Mouse (Mus musculus) adrenal gland, postnatal 25 days (tissue): ENCODE results near the gene Thra. TPM values are rescaled to one million over a fixed set of nuclear protein-coding genes. Genes with fewer than 3 reads are reported as not detected.
"Not testable (repeated sequence)": the region's sequence is repeated elsewhere in the genome, so short reads cannot be mapped to it uniquely, and the experiment has no call there.

ENCODE experiments used
- DNase-seq: peaks from one replicate; pipeline ENCODE4 v3.0.0; 2021; ENCODE audit warnings: mixed read lengths
- long read RNA-seq: library from polyadenylated mRNA; stranded (forward); transcript quantifications from one replicate; pipeline ENCODE4 v2.0.0, GENCODE M21; 2021
- total RNA-seq: library from RNA; stranded (reverse); gene quantifications from 2 replicates; pipeline ENCODE4 v1.2.3, GENCODE M21; 2021

Thra gene
- 82.5 and 89.4 TPM in 2 replicates for total RNA-seq
- long read RNA-seq, transcript Thra-201 (10 exons, 2,452 nt), result major isoform, 7 of 37 reads
- long read RNA-seq, partial matches to known transcripts, result 11 of 37 reads
- long read RNA-seq, other reads (novel, unspliced or antisense), result 17 of 37 reads

DNA sequence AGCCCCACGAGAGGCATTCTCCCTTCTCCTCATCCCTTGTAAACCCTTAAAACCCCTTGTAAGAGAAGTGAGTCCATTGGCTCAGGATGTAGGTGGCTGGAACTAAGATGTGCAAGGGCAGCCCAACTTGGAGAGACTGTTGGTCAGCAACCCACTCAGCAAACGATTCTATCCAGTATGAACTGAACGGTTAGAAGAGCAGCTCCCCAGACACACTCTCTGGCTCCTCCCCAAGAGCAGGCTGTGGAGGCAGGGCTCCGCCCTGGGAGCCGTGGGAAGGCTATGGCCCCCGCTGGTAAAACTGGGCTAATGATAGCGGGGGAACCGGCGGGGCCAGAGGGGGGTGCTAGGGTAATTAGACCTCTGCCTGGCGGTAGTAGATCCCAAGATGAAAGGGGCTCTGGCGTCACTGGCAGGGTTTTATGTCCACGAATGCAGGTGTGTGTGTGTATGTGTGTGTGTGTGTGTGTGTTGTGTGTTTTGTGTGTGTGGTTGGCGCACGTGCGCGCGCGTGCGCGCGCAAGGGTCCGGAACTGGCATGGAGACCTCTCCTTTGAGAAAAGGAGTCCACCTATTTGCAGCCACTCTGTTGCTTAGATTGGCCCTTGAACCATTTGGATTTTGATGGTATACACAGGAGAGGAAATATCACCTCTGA lies at the start of gene Thra:
Thra (plus strand) TSS at position 246 of the 658 bp plus-strand sequence.
- peak; percentile 71 for DNase-seq

DNA sequence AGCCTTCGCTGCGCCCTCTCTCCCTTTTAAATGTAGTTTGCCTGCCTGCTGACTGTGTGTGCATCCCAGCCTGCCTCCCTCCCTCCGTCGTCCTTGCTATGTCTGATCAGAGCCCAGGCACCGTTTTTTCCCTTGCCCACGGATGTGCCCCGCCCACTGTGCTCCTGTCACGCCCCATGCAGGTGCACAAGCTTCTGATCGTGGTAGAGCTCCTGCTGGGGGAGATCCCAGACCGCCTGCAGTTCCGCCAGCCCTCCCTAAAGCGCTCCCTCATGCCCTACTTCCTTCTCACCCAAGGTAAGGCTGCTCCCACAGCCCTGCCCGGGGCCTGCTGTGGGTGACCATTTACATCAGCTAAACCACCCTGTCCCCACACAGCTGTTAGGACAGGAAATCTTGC lies 47.2 kb upstream of the Thra start:
- DNase-seq, result no peak

- no peak for DNase-seq
Observed at GRCm38 (mm10) chr11:98693746-98694145, 46.7 kb upstream of the Thra start.

GRCm38 (mm10) chr11:98694301-98694700 lies 46.1 kb upstream of the Thra start:
- no peak for DNase-seq

DNA sequence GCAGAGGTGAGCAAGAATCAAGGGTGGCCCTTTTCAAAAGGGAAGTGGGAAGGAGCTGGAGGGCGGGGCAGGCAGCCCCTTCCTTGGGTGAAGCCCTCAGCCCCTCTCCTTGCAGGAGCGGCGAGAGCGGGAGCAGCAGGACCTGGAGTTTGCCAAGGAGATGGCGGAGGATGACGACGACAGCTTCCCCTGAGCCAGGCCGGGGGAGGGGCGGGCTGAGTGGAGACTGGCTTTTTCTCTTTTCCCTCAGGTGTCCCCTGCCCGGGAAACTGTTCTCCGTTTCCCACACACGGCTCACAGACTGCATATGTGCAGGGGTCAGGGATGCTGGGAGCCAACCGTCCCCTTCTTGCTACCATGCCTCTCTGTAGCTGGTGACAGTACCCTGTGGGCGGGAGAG lies 45.0 kb upstream of the Thra start:
- no peak for DNase-seq

DNA sequence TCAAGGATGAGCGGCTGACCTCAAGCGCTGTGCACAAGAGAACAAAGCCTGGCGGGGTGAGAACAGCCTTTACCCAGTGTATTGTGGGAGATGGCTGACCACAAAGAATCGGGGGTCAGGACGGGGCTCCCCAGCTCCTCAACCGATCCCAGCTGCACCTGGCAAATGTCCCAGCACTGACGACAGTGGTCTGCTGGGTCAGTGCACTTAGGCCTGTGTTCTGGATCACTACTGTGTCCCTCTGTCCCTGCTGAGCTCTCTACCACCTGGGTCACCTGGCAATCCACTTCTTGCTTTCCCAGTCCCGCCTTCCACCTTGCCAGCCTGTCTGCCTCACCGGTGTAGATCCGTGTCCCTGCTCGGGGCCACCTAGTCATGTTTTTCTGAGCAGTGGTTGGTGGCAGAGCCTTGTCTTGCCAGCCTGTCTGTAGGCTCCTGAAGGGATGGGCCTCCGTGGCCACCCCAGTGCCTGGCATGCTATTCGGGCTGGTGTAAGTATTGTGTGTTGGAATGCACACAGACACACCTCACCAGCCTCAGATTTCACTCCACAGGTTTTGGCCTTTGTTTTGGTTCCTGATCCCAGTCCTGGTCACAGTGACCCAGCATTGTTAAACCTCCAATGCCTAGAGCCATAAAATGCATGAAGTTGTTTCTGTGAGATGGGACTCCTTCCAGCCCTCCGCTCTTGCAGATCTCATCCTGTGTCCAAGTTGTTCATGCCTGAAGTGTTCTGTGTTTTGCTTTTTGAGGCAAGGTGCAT lies 43.8 kb upstream of the Thra start:
- DNase-seq, result no peak

- no peak for DNase-seq
Observed at GRCm38 (mm10) chr11:98697225-98697624, 43.2 kb upstream of the Thra start.

- no peak for DNase-seq
Observed at GRCm38 (mm10) chr11:98698849-98699640, 41.4 kb upstream of the Thra start.

DNA sequence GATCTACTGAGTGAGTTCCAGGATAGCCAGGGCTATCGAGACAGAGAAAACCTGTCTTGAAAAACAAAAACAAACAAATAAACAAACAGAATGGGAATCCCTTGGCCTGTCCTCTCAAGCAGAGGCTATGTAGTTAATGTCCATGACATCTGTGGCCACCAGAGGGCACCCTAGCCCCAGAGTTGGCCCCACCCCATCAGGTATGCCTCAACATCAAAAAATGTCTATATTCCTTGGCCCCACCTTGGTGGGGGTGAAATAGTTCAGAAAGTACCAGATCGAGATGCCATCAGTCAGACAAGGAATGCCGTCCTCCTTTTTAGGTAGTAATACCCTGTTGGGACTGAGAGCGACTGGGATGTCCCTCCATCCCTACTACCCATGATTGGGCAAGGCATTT lies 40.5 kb upstream of the Thra start:
- DNase-seq, result peak; percentile 80

GRCm38 (mm10) chr11:98701213-98701670 lies 39.2 kb upstream of the Thra start, which contains the start of gene Csf3:
Gene Csf3 (plus strand): TSS chr11:98701263.
- no peak for DNase-seq

DNA sequence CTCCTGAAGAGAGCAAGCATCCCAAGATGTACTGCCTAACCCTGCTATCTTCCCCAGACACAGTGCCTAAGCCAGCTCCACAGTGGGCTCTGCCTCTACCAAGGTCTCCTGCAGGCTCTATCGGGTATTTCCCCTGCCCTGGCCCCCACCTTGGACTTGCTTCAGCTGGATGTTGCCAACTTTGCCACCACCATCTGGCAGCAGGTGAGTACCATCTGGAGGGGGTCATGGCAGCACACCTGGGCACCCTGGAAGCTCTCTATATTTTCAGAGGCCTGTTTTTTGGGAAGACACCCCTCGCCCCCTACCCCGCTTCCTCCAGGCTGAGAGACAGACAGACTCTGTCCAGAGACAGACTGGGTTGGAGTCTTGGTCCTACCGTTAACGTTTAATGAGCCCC lies 38.1 kb upstream of the Thra start:
- DNase-seq, result no peak

DNA sequence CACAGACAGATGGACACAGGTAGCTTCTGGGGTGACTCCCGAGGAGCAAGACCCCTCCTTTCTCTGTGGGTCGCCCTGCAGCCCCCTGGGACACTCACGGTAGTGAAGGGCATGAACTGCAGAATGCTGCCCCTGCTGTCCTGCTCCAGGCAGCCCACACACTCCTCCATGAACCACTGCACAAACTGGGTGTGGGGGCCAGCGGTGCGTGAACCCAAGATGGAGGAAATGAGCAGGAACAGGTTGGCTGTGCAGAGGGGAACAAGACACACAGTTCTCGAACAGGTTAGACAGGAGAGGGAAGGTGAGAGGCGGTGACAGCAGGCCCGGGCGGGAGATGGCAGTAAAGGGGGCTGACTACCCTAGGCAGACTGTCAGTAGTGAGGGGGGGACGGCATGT lies 35.4 kb upstream of the Thra start:
- DNase-seq, result no peak

DNA sequence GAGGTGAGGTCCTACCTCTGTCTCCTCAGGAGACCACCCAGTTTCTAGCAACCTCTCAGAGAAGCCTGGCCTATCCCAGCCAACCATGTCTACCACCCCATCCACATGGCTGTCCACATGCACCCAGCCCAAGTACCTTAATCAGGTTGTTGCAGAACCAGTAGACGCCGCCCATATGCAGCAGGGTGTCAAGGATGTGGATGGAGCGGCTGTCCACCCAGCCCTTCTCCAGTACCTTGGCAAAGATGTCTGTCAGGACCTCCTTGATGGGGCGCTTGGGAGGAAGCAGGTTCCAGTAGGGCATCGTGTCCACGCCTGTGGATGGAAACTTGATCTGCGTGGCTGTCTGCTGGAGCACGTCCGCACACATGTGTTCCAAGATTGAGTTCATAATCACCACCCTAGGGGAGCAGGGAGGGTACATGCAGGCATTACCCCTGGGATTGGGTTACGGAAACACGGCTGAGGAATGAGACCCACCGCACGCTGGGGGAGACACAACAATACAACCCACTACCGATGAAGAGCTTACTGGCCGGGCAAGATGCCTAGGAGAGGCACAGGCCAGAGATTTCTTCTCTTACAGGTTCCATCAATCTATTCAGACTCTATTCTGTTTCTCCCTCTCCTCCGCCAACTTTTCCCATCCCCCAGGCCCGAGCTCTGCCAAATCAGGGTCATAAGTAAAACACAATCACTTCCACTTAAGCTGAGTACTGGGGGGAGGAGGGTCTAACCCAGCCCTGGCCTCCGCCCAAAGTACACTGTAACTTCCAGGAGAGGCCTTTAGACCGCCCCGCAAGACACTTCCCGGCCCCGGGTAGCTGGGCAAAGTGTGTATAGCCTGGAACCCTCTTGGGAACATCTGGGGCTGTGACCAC lies 32.8 kb upstream of the Thra start:
- no peak for DNase-seq

DNA sequence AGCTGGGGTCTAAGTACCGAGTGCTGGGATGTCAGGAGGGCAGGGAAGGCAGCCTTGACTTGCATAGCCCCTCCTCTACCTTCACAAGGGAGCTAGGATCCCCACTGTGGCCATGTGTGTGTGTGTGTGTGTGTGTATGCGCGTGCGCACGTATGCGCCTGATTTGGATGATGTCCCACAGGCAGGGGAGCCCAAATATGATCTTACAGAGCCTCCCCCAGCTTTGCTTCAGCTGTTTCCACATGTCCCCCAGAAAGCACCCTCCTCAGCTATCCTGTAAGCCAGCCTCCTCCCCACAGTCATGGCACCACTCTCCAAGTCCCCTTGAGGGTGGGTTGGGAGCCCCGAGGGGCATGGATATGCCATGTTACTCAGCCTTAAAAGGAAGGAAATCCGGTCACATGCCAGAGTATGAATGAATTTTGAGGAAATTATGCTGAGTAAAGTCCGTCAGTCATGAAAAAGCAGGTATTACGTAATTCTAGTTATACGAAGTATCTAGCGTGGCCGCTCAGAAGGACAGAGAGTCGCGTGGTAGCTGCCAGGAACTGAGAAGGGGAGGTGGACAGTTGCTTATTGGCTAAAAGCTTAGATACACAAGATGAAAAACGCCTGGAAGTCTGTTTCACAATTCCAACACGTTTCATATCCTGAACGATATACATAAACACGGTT lies 32.0 kb upstream of the Thra start:
- no peak for DNase-seq

GRCm38 (mm10) chr11:98709001-98709741 lies 31.3 kb upstream of the Thra start:
- no peak for DNase-seq

DNA sequence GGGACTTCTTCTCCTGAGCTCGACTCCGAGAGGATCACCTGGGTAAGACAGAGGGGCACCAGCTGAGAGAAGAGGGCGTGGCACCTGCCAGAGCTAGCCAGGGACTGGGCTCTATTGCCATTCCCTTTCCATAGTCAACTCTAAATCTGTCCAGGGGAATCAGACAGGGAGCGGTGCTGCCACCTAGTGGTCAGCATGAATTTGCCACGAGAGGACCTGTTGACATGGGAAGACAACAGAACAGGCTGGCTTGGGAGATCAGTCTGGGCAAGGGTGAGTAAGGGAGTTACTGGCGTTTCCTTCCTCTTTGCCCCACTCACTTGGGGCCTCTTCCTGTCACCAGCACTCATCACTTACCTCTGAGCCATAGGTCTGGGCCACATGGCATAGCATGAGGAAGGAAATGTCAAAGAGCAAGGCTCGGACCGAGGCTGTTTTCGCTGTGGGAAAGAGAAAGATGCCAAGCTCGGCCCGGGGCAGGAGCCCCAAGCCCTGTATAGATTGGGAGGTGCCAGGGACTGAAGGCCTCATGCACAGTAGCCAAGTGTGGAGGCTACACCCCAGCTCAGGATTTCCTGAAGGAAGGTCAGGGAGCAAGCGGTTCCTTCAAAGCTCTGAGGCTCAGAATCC lies 29.9 kb upstream of the Thra start:
- DNase-seq, result peak; percentile 82

DNA sequence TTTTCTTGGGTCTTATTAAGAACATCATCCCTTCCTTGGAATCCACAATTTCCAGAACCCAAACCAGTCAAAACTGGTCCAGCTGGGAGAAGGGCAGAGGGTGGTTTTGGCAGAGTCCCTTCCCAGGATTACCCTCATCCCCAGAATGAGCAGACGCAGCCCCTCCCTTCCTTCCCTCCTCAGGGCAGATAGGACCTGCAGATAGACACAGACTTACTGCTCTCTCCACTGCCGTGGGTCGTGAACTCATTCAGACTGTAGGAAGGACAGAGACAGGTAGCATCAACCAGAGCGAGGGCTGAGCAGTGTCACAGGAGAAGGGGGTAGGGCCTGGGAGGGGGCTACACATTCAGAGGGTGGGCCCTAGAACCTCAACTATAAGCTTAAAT lies 29.4 kb upstream of the Thra start:
- no peak for DNase-seq

GRCm38 (mm10) chr11:98712009-98712408 lies 28.4 kb upstream of the Thra start:
- DNase-seq, result not testable (repeated sequence)

DNA sequence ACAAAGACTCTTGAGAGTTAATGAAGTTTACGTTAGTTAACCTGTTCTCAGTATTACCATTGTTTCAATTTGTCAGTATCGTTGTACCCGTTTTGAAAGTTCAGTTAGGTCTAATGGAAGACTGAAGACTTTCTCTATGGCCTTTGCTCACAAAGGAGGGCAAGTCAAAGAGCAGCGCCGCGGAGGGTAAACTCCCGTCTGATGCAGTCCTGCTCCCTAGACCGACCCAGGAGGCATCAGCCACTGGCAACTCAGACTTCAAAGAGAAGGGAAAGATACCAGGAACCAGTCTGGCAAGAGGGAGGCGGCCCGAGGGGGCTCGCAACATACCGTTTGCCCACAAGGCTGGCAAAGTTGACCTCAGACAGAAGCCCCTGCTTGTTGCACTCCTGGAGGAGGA lies 26.7 kb upstream of the Thra start:
- DNase-seq, result no peak

GRCm38 (mm10) chr11:98715946-98716345 lies 24.5 kb upstream of the Thra start:
- no peak for DNase-seq
